Mouse (Mus musculus) erythroblast, adult 5-6 weeks (primary cell): ENCODE data around the gene Ralgds. TPM values are rescaled to one million over a fixed set of nuclear protein-coding genes. Genes with fewer than 3 reads are reported as not detected.
"Not testable (repeated sequence)": the region's sequence is repeated elsewhere in the genome, so short reads cannot be mapped to it uniquely, and the experiment has no call there.

Source experiments
- ATAC-seq: replicated peaks from 2 replicates; pipeline ENCODE4 v1.8.0; 2016; ENCODE audit warnings: moderate number of reproducible peaks, mild to moderate bottlenecking, moderate TSS enrichment, inconsistent platforms; ENCODE audit not compliant: poor library complexity, low FRiP score, severe bottlenecking
- total RNA-seq, 2 experiments: library from RNA; stranded (forward) in 1 of 2; stranded (reverse) in 1 of 2; fragments of 150-400 nt in 1 of 2; fragments of 200-764, 138-1000 nt in 1 of 2; gene quantifications; 2 replicates each; pipeline versions ENCODE4 v1.2.3 to v1.2.4; 2015 to 2017; ENCODE audit warnings: low replicate concordance in 2 of 2

The Ralgds gene
- total RNA-seq, 2 experiments from 2014 or later, result 1.5 to 4.2 TPM

GRCm38 (mm10) chr2:28502987-28503386 lies 9.9 kb upstream of the Ralgds start:
- peak; percentile 25; the same call in 1 of the 2 replicates for ATAC-seq

DNA sequence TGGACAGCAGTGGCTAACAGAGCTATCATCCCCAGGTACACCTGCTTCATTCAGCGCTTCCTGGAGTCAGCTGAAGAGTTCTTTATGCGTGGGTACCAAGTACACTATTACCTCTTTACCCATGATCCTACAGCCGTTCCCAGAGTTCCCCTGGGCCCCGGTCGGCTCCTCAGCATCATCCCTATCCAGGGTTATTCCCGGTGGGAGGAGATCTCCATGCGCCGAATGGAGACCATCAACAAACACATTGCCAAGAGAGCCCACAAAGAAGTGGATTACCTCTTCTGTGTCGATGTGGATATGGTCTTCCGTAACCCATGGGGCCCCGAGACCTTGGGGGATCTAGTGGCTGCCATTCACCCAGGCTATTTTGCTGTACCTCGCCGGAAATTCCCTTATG lies 8.2 kb upstream of the Ralgds start:
- no peak for ATAC-seq

DNA sequence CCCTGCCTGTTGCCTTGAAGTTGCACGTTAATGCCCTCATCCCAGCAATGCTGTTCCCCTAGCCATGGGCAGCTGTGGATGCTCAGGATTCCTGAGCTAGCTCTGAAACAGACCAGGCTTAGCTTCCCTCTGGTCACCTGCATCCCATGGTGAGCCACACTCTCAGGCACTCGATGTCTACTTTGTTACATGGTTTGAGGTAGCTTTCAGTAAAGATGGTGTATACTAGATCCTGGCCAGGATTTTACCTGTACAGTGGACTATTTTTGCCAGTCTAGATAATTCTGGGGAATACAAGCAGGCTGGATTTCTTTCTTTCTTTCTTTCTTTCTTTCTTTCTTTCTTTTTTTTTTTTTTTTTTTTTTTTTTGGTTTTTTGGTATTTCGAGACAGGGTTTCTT lies 7.1 kb upstream of the Ralgds start, which contains the start of gene Gm10134:
Gene Gm10134 (plus strand): TSS at position 301 of the 400 bp plus-strand sequence.
- ATAC-seq, result no peak

DNA sequence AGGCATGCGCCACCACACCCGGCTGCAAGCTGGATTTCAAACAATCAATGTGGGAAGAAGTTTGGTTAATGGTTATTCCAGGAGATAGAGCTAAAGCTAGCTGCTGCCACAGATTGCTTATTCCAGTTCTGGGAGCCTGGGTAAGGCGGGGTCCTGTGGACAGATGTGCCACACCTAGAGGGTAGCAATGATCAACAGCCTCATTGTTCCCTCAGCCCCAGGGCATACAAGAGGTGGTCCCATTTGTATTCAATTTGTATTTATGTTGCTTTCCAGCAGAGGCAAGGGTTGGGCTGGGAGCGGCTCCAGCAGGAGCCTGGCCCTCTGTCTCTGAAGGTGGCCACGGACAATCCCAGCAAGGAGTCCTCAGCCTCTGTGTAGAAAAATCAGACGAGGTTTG lies 6.6 kb upstream of the Ralgds start:
- no peak for ATAC-seq

GRCm38 (mm10) chr2:28511600-28511999 lies 1.3 kb upstream of the Ralgds start:
- ATAC-seq, result not testable (repeated sequence)

- ATAC-seq, result no peak
Observed at GRCm38 (mm10) chr2:28513431-28514370, 776 bp downstream of the Ralgds start.

DNA sequence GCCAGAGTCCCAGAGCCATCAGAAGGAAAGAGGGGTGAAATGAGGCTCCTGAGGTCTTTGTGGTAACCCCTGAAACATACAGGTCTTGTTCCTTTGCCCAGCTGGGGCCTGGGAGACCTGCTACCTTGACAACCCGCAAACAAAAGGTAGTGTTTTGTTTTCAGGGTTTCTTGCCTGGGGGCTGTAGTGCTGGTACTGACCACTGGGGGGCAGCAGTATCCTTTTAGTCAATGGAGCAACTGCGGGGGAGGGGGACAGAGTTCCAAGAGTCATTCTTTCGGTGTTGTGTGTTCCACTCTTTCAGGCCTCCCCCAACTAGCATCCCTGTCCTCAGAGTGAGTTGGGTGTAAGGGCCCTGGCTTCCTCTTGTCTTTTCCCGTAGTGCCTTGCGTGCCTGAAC lies 1.6 kb downstream of the Ralgds start:
- ATAC-seq, result 0 out of 2 replicates have a peak, but pooled peaks have one; percentile 30

GRCm38 (mm10) chr2:28517206-28517909 lies 4.4 kb downstream of the Ralgds start:
- no peak for ATAC-seq

- ATAC-seq, result no peak
Observed at GRCm38 (mm10) chr2:28518231-28518630, 5.3 kb downstream of the Ralgds start.

DNA sequence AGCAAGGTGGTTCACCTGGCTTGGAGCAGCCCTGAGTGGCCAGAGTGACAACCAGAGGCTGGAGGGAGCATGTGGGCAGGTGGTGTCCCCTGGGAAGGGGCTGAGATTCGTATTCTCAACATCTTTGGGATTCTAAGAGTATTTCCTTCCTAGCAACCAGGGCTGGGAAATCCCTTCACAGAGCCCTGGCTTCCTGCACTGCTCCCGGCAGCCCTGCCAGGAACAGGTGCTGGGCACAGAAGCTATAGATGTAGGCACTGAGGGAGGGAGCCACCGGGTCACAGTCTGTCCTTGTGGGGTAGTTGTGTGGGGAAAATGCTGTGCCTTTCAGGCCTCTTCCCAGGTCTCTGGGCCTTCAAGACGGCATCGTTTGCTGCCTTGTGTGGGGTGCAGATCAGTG lies 7.7 kb downstream of the Ralgds start:
- ATAC-seq, result no peak

GRCm38 (mm10) chr2:28521571-28522151 lies 8.7 kb downstream of the Ralgds start:
- no peak for ATAC-seq

GRCm38 (mm10) chr2:28522166-28522565 lies 9.2 kb downstream of the Ralgds start:
- ATAC-seq, result no peak

- ATAC-seq, result 0 out of 2 replicates have a peak, but pooled peaks have one; percentile 32
Observed at GRCm38 (mm10) chr2:28523643-28524117, 10.8 kb downstream of the Ralgds start.

DNA sequence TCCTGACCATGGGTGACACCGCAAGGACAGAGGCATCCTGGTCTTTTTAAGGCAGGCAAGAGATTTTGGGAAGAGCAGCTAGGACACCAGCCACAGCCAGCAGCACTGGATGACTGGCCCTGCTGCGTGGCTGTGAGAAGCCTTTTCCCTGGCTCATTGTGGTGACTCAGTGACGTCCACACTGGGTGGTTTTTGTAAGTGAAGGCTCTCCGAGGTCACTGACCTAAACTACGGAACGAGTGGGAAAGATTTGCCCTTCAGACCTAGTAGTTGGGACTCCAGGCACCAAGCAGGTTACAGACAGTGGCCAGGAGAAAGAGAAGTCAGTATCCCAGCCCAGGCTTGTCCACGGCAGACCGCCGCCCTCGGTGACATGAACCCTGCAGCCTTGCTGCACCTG lies 11.5 kb downstream of the Ralgds start:
- no peak for ATAC-seq

GRCm38 (mm10) chr2:28525219-28525942 lies 12.5 kb downstream of the Ralgds start:
- no peak for ATAC-seq

DNA sequence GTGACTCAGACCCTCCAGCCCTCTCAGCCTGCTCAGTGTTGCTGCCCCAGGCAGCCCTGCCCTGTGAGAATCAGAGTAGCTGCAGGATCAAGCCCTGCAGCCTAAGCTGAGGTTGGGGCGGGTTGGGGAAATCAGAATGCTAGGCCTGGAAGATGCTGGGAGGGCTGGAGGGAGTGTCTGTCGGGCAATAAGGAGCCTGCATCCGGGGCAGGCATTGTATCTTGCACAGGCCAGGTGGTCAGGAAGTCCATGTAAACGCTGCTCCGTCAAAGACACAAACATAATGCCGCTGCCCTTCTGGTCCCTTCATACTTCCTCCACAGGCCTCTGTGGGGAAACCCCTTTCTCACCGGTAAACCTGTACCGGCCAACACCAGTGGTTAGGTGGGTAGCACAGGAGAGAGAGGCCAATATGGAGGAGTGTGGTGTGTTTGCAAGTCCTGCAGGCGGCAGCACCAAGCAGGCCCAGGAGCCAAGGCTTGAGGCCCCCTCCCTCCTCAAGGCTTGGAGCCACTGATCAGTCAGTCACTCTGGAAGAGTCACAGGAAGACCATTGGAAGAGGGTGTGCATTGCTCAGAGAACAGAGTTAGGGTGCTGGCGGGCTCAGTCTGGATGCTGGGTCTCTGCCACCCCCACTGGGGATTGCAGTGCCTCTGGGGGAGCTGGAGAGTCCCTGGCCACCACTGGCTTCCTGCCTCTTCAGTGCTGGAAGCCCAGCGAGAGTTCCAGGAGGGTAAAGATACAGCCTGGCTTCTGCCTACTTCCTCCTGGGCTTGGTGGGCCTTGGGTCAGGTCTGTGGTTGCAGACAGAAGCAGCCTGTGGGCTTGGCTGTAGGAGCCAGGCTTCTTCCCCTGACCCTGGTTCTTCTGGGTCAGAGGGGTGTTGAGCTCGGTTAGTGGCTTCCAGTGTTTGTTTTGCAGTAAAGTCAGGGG lies 13.3 kb downstream of the Ralgds start:
- no peak for ATAC-seq

GRCm38 (mm10) chr2:28527436-28528353 lies 14.8 kb downstream of the Ralgds start:
- ATAC-seq, result no peak

GRCm38 (mm10) chr2:28528354-28528730 lies 15.4 kb downstream of the Ralgds start:
- ATAC-seq, result no peak
